Mouse (Mus musculus) forebrain, embryonic 12.5 days (tissue): Measurements from ENCODE around the gene Pfdn2. TPM values are rescaled to one million over a fixed set of nuclear protein-coding genes. Genes with fewer than 3 reads are reported as not detected.
A peak's percentile ranks its signal among the peaks of the same experiment; 100 is the strongest.

Experiments
- ATAC-seq: fragments of 200-750 bp; cut with Nextera tagmentation; 2 replicates; pipeline ENCODE4 v1.8.0; 2017; ENCODE audit warnings: moderate TSS enrichment; ENCODE audit not compliant: low FRiP score
- H3K27ac ChIP-seq: fragments of 300-500 bp; sonication (generic); 2 replicates; pipeline ENCODE4 v1.5.1; 2016; ENCODE audit warnings: mild to moderate bottlenecking
- H3K27me3 ChIP-seq: fragments of 300-500 bp; sonication (generic); 2 replicates; pipeline ENCODE4 v1.6.1; 2016; ENCODE audit warnings: mild to moderate bottlenecking
- H3K36me3 ChIP-seq: fragments of 300-500 bp; sonication (generic); replicated peaks from 2 replicates; pipeline ENCODE4 v1.6.1; 2016; ENCODE audit warnings: mild to moderate bottlenecking
- H3K4me1 ChIP-seq: fragments of 300-500 bp; sonication (generic); 2 replicates; pipeline ENCODE4 v1.6.1; 2016
- H3K4me2 ChIP-seq: fragments of 300-500 bp; sonication (generic); 2 replicates; pipeline ENCODE4 v1.6.1; 2016; ENCODE audit warnings: mild to moderate bottlenecking, moderate library complexity
- H3K4me3 ChIP-seq: fragments of 300-500 bp; sonication (generic); replicated peaks from 2 replicates; pipeline ENCODE4 v1.5.1; 2016; ENCODE audit warnings: mild to moderate bottlenecking
- H3K9ac ChIP-seq: fragments of 300-500 bp; sonication (generic); 2 replicates; pipeline ENCODE4 v1.6.1; 2016; ENCODE audit warnings: mild to moderate bottlenecking
- H3K9me3 ChIP-seq: fragments of 300-500 bp; sonication (generic); 2 replicates; pipeline ENCODE4 v1.6.1; 2016
- WGBS: fragments of 180-500 bp; shearing (Covaris S2); methylation state at CpG from one replicate; pipeline ENCODE4 v1.1.7; 2016; 5-methylcytosine and 5-hydroxymethylcytosine counted together
- polyA plus RNA-seq: library from polyadenylated mRNA; unstranded; fragments of >200 nt; fragmentation: Nextera tagmentation; extraction: Ambion mirVana; gene quantifications from 2 replicates; pipeline ENCODE4 v1.2.1, GENCODE M21; 2016

Gene Pfdn2
- polyA plus RNA-seq, 1 experiment from 2014 or later, result 167 TPM

DNA sequence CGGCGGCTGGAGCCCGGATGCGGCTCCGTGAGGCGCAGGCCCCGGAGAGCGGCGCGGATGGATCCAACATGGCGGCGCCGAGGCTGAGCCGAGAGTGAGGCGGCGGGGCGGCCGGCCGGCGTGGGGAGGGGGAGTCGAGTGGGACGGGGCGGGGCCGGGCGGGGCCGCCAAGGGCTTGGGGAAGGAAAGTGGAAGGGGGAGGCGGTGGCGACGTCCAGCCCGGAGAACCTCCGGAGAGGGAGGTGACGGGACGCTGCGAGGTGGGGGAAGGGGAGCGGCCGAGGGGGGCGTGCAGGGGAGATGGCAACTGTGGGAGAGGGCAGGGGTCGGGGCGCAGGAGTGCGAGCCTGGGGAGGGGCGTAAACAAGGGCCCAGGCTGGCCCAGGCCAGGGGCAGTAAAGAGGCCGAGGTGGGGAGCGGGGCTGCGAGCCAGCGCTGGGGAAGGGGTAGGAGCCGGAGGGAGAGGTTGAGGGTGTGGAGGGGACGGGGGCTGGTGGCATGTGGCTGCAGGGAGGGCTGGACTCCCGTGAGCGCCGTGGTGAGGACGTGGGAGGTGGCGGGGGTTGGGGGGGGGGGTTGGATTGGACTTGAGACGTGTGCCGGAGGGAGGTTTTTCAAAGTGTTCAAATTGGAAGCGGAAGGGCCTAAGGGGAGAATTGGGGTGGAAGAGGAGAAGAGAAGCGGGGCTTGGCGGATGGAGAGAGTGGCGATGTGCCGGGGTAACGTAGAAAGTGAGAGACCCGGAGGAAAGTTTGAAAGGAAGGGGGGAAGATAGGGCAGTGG is 15.8 kb upstream of the Pfdn2 start:
- ATAC-seq, result peak; percentile 89
- H3K4me3 ChIP-seq, result peak overlapping the region; percentile 76
- WGBS, result under 1% methylated on average over 49 of the region's 61 CpGs
- peak overlapping the region; percentile 92 for H3K9ac ChIP-seq
- no peaks in the 10 kb centered on the region for H3K9me3 ChIP-seq
- H3K36me3 ChIP-seq, result peaks cover 9% of the 10 kb centered on the region; the same call in 1 of the 2 replicates
- H3K4me1 ChIP-seq, result peaks cover 45% of the 10 kb centered on the region
- no peaks in the 10 kb centered on the region for H3K27me3 ChIP-seq
- H3K4me2 ChIP-seq, result peak overlapping the region; percentile 85
- H3K27ac ChIP-seq, result peak overlapping the region; percentile 99

DNA sequence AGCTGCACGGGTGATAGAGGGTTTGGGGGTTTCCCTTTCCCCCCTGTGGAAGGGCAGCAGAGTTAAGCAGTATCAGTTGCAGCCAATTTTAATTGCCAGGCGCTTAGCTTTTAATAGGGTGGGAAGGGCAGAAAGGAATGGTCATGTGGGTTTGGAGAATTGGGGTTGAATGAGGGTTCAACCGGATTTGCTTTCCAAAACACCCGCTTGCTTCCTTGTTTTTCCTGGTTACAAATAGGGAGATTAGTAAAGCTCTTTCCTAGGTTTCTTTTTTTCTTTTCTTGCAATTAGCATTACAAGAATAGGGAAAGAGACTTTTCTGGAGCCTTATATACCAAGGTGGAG is 15.3 kb upstream of the Pfdn2 start:
- H3K4me3 ChIP-seq, result peak overlapping the region; percentile 76
- no peaks in the 10 kb centered on the region for H3K27me3 ChIP-seq
- peak overlapping the region; percentile 85 for H3K4me2 ChIP-seq
- peak overlapping the region; percentile 99 for H3K27ac ChIP-seq
- peaks cover 45% of the 10 kb centered on the region for H3K4me1 ChIP-seq
- 0% methylated on average over 4 of the region's 4 CpGs for WGBS
- peak overlapping the region; percentile 92 for H3K9ac ChIP-seq
- H3K9me3 ChIP-seq, result no peaks in the 10 kb centered on the region
- ATAC-seq, result peak; percentile 7; the same call in 1 of the 2 replicates
- H3K36me3 ChIP-seq, result peaks cover 6% of the 10 kb centered on the region; the same call in 1 of the 2 replicates

DNA sequence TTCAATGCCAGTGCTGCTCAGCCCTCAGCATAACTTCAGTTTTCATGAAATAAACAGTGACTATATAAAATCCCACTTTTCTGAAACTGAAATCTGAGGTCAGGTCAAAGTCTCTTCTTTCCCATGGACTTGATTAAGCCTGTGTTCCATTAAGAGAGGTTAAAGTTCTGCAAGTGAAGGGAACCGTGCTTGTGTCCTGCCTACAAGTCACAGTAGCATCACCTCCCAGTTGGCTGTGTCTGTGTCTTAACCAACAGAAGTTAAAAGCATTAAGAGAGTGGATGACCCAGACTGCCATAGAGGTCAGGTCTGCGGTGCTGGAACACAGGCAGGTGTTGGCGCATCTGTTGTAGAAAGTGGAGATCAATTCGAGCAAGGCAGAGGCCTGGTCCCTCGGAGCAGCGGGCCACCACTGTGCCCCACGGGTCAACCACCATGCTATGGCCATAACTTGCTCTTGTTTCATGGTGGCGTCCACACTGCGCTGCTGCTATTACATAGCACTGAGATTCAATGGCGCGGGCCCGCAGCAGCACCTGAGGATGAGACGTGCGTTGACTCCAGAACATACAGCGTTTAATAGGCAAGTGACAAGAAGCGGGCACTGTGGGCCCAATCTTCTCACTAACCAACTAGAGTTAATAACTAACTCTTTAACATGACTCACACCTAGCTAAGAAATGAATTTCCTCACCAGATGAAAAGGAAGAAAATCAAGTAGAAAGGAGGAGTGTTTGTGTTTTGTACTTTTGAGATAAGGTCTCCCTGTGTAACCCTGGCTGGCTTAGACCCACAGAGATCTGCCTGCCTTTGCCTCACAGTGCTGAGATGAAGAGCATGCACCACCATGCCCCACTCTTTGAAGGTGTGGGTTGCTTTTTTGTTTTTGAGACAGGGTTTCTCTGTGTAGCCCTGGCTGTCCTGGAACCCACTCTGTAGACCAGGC is 2.9 kb upstream of the Pfdn2 start:
- H3K4me1 ChIP-seq, result peaks cover 29% of the 10 kb centered on the region
- no peak overlapping the region for H3K27ac ChIP-seq
- 93% methylated on average over 16 of the region's 16 CpGs for WGBS
- no peak overlapping the region for H3K4me2 ChIP-seq
- ATAC-seq, result no peak
- H3K9ac ChIP-seq, result no peak overlapping the region
- H3K27me3 ChIP-seq, result no peaks in the 10 kb centered on the region
- no peak overlapping the region for H3K4me3 ChIP-seq
- peaks cover 62% of the 10 kb centered on the region for H3K36me3 ChIP-seq
- H3K9me3 ChIP-seq, result no peaks in the 10 kb centered on the region

DNA sequence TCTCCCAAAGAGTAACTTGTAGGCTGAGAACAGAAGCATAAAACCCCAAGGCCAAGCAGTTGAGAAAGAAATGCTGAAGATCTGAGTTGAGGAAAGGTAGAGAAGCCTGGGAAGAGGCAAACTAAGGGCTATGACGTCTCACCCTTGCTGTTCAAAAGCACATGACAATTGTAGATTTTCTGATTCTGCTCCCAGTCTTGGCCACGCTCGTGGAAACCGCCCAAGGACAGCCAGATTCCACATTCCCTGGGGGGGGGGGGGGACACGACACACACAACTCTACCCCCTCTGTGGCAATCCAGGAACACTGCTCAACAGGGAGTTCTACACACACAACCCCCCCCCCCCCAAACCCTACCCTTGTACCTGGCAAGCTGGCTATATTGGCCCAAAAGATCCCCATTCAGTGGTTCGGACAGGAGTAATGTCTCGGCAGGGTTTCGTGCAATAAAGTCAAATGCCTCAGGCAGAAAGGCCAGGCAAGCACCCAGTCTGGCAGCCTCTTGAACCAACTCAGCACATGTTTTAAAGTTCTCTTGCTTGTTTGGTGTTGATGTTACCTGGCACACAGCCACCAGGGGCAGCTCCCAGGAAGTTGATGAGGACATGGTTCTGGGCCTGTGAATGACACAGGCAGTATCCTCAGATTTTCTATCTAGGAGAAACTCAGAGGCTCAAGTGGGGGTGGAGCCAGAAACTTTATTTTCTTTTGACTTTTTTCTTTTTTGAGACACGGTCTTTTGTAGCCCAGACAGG is 1.4 kb upstream of the Pfdn2 start:
- ATAC-seq, result no peak
- no peak overlapping the region; the same call in 1 of the 2 replicates for H3K4me2 ChIP-seq
- H3K9ac ChIP-seq, result no peak overlapping the region
- H3K36me3 ChIP-seq, result peaks cover 47% of the 10 kb centered on the region
- H3K4me3 ChIP-seq, result no peak overlapping the region
- no peaks in the 10 kb centered on the region for H3K27me3 ChIP-seq
- no peaks in the 10 kb centered on the region for H3K9me3 ChIP-seq
- H3K27ac ChIP-seq, result no peak overlapping the region
- WGBS, result 82% methylated on average over 9 of the region's 9 CpGs
- H3K4me1 ChIP-seq, result peaks cover 29% of the 10 kb centered on the region

DNA sequence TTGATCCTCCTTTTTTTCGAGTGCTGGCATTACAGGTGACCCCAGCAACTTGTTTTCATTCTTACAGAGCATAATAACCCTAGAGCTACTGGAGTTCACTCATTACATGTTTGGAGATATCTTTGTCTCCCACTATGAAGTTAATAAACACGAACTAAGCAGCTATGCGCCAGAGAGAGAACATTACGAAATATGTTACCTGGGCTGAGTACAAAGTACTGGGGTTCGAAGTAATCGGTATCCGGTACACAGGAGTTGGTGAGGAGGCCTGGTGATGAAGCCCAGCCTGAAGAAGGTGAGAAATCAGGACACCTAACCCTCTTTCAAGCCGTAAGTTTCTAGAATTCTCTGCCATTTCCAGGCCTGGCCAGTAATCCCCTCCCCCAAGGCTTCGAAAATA is 755 bp upstream of the Pfdn2 start:
- Histone ChIP-seq H3K27me3 (no peaks in the 10 kb centered on the region), H3K36me3 (peaks cover 40% of the 10 kb centered on the region), H3K9ac (peak overlapping the region; percentile 82), H3K4me2 (peak overlapping the region; percentile 79), H3K4me3 (peak overlapping the region; percentile 91), H3K4me1 (peaks cover 29% of the 10 kb centered on the region), H3K27ac (no peak overlapping the region), H3K9me3 (no peaks in the 10 kb centered on the region)
- 0 out of 2 replicates have a peak, but pooled peaks have one; percentile 15 for ATAC-seq
- whole genome bisulfite sequencing, result 79% methylated on average over 9 of the region's 9 CpGs

DNA sequence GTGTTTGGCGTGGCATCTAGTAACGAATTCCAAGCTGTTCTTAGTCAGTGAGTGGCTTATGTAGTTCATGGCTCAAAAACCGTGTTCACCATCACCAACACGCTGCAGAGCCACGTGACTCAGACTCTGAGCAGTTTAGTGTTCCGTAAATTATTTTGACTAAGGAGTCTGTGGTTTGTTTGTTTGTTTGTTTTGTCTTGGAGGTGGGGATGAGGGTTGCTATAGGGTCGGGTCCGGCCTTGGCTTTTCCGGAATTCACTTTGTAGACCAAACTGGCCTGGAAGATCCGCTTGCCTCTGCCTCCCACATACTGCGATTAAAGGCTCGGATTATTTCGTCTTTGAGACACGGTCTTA is 603 bp downstream of the Pfdn2 start:
- 0 out of 2 replicates have a peak, but pooled peaks have one; percentile 7 for ATAC-seq
- peaks cover 27% of the 10 kb centered on the region for H3K36me3 ChIP-seq
- H3K9ac ChIP-seq, result peak overlapping the region; percentile 82
- no peaks in the 10 kb centered on the region for H3K9me3 ChIP-seq
- H3K4me2 ChIP-seq, result peak overlapping the region; percentile 79
- WGBS, result under 1% methylated on average over 14 of the region's 14 CpGs
- H3K4me3 ChIP-seq, result peak overlapping the region; percentile 91
- 0 out of 2 replicates have a peak overlapping the region, but pooled peaks have one; percentile 31 for H3K27ac ChIP-seq
- H3K4me1 ChIP-seq, result peaks cover 29% of the 10 kb centered on the region
- no peaks in the 10 kb centered on the region for H3K27me3 ChIP-seq

DNA sequence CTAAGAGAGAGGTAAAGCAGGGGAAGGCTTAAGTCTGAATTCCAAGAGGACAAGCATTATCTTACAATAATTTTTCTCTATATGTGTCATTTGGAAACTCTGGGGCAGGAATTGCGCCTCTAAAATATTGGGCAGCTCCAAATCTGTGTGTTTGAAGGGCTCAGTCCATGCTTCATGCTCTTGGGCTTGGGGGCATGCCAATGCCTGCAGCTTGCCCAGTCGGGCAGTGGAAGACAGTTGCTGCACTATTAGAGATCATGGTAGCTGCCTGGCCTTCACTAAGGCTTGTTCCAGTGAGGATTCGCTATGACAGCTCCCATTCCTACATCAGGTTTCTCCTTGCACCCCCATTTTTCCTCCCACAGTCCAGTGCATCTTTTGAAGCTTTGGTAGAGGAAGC is 3.2 kb downstream of the Pfdn2 start:
- no peak overlapping the region for H3K4me3 ChIP-seq
- H3K27ac ChIP-seq, result no peak overlapping the region
- H3K9ac ChIP-seq, result no peak overlapping the region
- H3K27me3 ChIP-seq, result no peaks in the 10 kb centered on the region
- 0 out of 2 replicates have a peak, but pooled peaks cover 2% of the 10 kb centered on the region for H3K36me3 ChIP-seq
- H3K9me3 ChIP-seq, result no peaks in the 10 kb centered on the region
- 93% methylated on average over 3 of the region's 3 CpGs for WGBS
- H3K4me1 ChIP-seq, result peaks cover 26% of the 10 kb centered on the region
- H3K4me2 ChIP-seq, result no peak overlapping the region
- no peak for ATAC-seq

DNA sequence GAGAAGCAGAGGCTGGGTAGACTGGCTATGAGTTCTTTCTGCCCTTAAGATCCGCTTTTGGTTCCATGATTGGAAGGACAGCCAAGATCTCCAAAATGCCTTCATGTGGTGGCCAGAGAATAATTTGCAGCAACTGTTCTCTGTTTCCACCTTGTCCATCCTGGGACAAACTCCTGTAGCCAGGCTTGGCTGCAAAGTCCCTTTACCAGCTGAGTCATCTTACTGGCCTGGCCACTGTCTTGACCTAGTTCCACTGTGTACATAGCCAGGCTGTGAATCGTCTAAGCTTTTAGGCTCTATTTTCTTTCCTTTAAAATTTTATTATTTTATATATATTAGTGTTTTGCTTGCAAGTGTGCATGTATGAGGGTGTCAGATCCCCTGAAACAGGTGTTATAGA is 3.7 kb downstream of the Pfdn2 start:
- H3K9ac ChIP-seq, result no peak overlapping the region
- H3K36me3 ChIP-seq, result no peaks in the 10 kb centered on the region
- H3K4me3 ChIP-seq, result no peak overlapping the region
- H3K4me2 ChIP-seq, result no peak overlapping the region
- no peak overlapping the region for H3K27ac ChIP-seq
- H3K27me3 ChIP-seq, result no peaks in the 10 kb centered on the region
- H3K9me3 ChIP-seq, result no peaks in the 10 kb centered on the region
- WGBS, result 96% methylated on average over 2 of the region's 2 CpGs
- ATAC-seq, result no peak
- peaks cover 22% of the 10 kb centered on the region for H3K4me1 ChIP-seq

DNA sequence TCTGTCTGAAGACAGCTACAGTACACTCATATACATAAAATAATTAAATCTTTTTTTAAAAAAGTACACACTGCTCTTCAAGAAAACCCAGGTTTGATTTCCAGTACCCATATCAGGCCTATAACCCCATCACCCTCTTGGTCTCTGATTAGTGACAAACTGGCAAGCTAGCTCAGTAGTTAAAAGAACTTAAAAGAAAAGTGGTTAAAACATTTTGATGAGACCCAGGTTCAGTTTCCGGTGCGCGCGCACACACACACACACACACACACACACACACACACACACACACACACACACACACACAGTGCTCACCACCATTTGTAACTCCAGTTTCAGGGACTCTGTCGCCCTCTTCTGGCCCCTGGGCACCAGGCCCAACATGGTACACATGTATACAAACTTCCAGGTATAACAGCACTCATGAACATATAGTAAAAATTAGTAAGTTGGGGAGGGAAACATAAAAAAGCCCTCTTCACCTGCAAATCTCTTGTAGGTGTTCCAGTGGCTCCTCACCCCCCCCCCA is 10.4 kb downstream of the Pfdn2 start:
- peaks cover 6% of the 10 kb centered on the region for H3K4me1 ChIP-seq
- ATAC-seq, result no peak
- H3K4me2 ChIP-seq, result no peak overlapping the region
- H3K9me3 ChIP-seq, result no peaks in the 10 kb centered on the region
- no peak overlapping the region for H3K9ac ChIP-seq
- WGBS, result 71% methylated on average over 5 of the region's 5 CpGs
- H3K36me3 ChIP-seq, result peaks cover 21% of the 10 kb centered on the region
- no peak overlapping the region for H3K27ac ChIP-seq
- no peak overlapping the region for H3K4me3 ChIP-seq
- H3K27me3 ChIP-seq, result no peaks in the 10 kb centered on the region

DNA sequence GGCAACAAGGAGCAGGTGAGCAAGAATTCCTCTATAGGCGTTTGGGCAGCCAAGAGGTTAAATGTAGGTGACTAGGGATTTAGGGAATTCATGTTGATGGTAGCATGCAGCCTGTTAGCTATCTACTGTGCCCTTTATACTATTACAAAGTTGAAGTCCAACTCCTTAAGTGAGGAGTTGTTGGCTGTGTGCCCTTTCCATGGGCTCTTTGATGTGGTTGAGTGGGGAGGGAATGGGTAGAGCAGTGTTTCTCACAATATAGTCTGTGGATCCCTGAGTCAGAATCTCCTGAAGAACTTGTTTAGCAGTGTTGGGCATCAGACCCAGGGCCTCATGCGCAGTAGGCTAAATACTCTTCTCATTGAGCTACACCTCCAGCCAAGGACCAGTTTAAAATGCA is 11.3 kb downstream of the Pfdn2 start:
- Histone ChIP-seq H3K4me3 (no peak overlapping the region), H3K4me2 (no peak overlapping the region), H3K4me1 (peaks cover 10% of the 10 kb centered on the region), H3K9ac (no peak overlapping the region), H3K36me3 (peaks cover 21% of the 10 kb centered on the region), H3K9me3 (no peaks in the 10 kb centered on the region), H3K27me3 (no peaks in the 10 kb centered on the region), H3K27ac (no peak overlapping the region)
- WGBS, result 92% methylated on average over 2 of the region's 2 CpGs
- no peak for ATAC-seq

DNA sequence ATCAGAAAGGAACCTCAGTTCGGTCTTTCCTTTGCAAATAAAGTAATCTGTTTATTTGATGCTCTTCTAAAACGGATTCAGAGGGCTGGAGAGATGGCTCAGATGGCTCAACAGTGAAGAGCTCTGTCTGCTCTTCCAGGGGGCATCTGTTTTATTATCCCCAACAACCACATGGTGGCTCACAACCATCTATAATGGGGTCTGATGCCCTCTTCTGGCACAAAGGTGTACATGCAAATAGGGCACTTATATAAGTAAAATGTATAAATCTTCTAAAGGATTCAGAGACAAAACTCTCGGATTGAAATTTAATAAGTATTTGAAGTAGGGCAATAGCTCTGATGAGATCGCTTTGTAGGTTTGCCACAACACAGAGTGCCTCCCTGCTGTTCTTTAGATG is 13.0 kb downstream of the Pfdn2 start:
- Histone ChIP-seq H3K36me3 (peaks cover 21% of the 10 kb centered on the region), H3K4me1 (peaks cover 10% of the 10 kb centered on the region), H3K27me3 (no peaks in the 10 kb centered on the region), H3K9ac (no peak overlapping the region), H3K9me3 (no peaks in the 10 kb centered on the region), H3K4me2 (no peak overlapping the region), H3K4me3 (no peak overlapping the region), H3K27ac (no peak overlapping the region)
- 78% methylated on average over 4 of the region's 4 CpGs for WGBS
- no peak for ATAC-seq
